Mouse (Mus musculus) granulocyte monocyte progenitor cell, adult 5-6 weeks (primary cell): Measurements from ENCODE around the gene Rnf130. TPM values are rescaled to one million over a fixed set of nuclear protein-coding genes. Genes with fewer than 3 reads are reported as not detected.

Experiments used
- ATAC-seq: replicated peaks from 2 replicates; pipeline ENCODE4 v1.8.0; 2016; ENCODE audit warnings: mild to moderate bottlenecking, moderate TSS enrichment, inconsistent platforms; ENCODE audit not compliant: poor library complexity, severe bottlenecking
- total RNA-seq, 2 experiments: library from RNA; stranded (forward) in 1 of 2; stranded (reverse) in 1 of 2; fragments of 200-712, 200-1000 nt in 1 of 2; fragments of >200 nt in 1 of 2; fragmentation: Nextera tagmentation in 1 of 2; gene quantifications; 2 replicates each; pipeline ENCODE4 v1.2.3; 2014 to 2017

The Rnf130 gene
- total RNA-seq, 2 experiments from 2014 or later = 170 to 230 TPM

DNA sequence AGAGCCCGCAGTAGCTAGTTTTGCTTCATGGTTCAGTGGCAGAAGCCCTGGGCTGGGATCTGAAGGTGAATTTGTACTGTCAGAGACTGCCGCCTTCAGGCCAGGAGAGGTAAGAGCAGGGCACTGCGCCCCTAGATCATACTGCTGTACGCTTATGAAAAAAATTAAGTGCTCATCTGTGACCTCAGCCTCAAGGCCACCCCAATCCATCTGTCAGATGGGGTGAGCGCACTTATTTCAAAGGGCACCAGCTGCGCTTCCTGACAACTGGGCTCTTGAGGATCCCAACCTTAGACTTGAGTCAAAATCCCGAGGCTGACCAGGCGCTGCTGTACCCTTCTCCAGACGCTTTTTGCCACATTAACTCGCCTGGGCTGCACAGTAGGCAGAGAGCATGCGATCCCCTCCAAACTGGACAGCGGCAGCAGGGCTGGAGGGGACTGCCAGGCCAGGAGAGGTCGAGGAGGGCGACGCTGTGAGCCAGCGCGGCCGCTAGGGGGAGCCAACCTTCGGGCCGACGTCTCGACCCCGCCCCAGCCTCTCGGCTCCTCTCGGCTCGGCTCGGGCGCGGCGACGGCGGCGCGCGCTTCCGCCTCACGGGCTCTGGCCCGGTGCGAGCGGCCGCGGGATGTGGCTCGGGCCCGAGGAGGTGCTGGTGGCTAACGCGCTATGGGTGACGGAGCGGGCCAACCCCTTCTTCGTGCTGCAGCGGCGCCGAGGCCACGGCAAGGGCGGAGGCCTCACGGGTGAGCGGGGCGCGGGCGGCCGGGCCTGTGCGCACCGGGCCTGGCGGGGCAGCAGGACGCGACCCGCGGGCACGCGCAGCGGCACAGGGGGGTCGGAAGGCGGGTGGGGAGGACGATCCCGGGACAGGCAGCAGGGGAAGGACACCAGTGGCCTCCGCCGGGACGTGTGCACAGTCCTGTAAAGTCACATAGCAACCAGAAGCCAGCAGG is 105.9 kb downstream of the Rnf130 start, which contains the start of gene Tbc1d9b:
TSS of gene Tbc1d9b (plus strand) at position 586 of the 956 bp plus-strand sequence.
- peak; percentile 71 for ATAC-seq

DNA sequence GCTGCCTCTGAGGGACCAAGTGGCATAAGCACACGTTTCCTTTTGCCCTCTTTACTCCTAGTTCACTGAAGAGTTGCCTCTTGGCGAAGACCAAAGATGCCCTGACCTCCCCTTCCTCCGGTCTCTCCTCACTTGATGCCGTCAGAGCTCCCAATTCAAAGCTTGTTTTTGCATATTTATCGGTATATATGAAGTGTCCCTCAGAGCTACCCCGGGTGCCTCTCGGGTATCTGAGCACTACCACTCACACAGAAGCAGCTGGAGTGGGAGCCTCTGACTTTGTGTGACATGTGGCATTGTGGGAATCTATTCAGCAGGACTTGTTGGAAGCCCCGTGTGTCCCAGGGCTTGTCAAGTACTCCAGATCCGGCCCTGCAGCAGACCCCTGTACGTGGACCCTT is 106.7 kb downstream of the Rnf130 start:
- ATAC-seq = no peak

DNA sequence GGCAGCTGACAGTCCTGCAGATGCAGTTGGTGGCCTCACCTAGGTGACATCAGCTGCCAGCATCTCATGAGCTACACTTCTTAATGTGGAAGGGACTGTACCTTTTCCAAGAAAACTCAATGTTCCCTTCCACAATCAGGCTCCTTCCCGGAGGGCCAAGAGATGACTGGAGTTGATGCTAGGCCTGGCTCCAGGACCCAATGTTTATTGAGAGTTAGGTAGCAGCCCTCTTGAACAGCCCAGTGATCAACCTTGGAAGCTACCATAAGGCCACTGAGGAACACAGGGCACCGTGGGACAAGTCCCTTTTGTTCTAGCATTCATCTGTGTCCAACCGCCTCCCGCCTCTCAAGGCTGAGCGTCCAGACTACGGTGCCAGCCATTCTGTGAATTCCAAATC is 107.1 kb downstream of the Rnf130 start:
- no peak for ATAC-seq

DNA sequence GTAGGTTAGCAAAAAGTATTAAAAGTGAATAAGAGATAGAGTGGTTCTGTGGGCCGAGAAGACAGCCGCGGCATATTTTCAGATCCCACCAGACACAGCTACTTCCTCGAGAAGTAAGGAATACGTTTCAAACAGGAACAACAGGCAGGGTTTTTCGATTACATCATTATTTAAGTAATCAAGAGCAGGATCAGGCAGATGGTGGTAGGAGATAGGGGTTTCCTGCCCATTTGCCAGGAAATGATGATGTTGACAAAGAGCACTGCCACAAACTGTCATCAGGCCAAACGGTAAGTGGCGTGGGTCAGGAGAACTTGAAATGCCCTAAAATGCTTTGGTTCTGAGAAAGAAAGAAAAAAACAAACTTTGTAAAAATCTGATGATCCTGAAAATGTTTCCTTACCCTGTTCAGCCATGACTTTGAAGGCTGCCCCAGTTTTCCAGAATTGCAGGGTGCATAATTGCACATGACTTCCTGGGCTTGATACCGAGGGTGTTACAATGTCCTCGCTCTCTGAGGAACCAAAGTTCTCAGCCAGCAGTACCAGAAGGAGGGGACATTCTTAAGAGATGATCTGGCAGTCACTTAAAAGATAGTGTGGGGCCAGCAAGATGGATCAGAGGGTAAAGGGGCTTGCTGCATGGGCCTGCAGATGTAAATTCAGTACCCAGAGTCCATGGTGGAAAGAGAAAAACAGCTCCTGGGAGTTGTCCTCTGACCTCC is 109.2 kb downstream of the Rnf130 start:
- peak; percentile 66 for ATAC-seq

DNA sequence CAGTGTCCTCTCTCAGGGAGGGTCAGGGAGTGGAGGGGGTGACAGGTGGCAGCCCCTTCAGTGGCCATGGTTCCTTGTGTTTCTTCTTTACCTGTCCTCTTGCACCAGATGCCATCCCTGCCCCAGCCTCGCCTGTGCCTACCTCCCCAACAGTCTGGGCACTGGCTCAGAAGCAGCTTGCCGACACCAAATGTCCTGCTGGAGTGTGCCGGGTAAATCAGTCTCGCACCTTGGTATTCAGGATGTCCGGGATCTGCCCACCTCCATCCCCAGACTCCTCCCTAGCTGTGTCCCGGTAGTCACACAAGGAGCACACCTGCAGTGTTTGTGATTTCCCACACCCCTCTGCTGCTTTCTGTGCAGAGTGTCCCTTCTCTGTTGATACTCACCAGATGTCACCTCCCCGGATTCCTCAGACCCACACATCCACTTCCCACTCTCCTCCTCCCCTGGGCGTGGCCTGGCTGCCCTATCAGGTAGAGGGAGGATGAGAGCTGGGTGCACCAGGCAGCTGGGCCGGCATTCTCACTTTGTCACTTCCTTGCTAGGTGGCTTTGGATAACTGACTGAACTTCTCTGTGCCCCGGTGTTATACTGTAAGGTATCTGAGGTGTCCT is 113.2 kb downstream of the Rnf130 start:
- ATAC-seq = no peak

DNA sequence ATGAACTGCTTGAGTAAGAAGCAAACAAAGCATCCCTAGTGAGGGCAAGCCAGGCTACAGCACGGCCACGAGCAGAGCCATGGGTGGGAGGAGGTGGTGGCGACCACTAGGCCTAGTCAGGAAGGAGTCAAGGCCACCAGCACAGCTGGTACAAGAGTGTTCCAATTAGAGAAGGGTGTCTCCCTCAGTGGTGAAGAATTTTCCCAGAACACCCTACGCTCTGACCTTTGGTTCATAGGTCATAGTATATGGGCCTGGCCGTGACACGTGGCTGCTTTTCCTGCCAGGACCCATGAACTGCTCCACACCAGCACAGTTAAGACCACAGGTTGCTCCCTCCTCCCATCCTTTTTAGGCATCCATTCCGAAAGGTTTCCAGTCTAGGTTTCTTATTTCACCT is 114.4 kb downstream of the Rnf130 start:
- ATAC-seq = no peak

DNA sequence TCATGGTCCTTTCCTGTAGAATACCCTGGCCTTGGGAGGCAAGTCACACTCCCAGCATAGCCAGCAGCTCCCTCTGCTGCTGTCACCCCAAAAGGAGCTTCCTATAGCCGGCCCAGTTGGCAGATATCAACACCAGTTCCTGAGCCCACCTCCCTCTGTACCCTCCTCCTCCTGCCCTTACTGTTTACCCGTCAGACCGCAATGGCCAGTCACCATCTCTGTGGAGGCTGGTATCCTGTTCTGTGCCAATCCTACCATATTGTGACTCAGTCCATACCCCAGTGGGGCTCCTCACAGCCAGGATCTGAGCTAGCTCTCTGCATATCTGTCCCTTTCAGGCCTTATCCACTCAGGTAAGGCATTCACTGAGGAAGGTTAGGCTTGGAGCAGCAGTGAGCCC is 120.4 kb downstream of the Rnf130 start:
- ATAC-seq = no peak

DNA sequence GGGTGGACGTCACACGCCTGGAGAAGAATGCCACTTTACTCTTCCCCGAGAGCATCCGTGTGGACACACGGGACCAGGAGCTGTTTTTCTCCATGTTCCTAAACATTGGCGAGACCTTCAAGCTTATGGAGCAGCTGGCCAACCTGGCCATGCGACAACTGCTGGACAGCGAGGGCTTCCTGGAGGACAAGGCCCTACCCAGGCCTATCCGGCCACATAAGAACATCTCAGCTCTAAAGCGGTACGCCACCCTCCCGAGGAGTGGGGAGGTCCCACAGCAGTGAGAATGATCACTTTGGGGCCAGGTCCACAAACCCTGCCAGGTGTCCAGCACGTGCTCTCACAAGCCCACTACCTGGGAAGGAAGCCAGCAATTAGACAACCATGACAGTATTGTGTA is 121.0 kb downstream of the Rnf130 start:
- ATAC-seq = no peak

DNA sequence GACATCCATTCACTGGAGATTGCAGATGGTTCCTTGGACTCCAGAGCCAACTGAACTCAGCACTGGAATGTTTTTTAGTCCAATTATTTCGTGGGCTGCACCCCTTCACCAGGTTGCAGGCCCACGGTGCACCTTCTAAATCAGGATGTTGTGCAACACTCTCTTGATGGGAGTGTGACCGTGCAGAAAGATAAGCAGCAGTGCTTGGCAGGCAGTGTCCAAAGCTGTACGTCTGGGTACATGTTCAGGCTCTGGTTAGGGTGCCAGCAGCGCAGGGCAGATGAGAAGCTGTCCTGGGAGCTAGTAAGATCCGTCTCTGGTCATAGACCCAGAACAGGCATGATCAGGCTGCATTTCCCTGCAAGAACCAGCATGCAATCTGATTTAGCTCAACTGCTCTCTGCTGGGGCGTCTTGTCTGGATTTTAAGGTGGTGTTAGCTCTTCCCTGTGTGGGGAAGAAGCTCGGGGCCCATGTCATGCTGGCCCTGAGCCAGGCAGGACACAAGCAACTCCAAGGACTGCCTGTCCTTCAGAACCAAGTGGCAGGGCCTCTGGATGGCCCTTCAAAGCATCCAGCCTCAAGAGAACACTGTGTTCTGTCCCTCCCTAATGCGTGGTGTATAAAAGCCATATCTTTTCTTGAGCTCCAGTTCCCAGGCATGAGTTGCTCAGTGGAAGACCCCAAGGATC is 122.3 kb downstream of the Rnf130 start:
- ATAC-seq = peak; percentile 49; the same call in 1 of the 2 replicates

DNA sequence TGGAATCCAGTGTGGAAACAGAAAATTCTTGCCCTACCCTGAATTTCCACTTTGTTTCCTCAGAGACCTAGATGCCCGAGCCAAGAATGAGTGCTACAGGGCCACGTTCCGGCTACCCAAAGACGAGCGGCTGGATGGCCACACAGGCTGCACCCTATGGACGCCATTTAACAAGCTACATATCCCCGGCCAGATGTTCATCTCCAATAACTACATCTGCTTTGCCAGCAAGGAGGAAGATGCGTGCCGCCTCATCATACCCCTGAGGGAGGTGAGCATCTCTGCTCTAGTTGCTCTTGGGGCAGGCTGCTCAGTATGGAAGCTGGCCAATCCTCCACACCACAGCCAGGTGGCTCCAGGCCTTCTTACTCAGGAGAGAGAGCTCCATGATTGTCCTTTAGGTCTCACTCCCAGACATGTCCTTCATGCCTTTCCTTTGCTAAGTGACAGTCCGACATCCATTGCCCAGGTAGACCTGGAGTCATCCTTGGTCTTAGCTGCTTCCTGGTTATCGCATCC is 122.9 kb downstream of the Rnf130 start:
- no peak for ATAC-seq

DNA sequence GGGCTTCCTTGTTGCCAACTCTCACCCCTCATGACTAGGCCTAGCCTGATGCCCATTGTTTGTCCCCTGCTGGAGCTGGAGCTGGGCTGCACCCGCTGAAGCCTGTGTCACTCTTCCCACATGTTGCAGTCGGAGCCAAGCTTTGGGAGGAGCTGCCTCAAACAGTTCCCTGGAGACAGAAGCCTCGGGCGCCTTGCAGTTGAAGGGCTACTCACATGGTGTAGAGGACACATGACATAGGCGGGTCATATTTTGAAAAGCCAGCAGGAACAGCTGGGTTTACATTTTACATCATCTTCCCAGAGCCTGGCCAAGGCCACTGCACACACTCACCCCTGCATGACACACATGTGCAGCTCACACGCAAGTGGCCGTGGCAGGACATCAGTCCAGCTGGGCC is 124.1 kb downstream of the Rnf130 start:
- ATAC-seq = no peak

DNA sequence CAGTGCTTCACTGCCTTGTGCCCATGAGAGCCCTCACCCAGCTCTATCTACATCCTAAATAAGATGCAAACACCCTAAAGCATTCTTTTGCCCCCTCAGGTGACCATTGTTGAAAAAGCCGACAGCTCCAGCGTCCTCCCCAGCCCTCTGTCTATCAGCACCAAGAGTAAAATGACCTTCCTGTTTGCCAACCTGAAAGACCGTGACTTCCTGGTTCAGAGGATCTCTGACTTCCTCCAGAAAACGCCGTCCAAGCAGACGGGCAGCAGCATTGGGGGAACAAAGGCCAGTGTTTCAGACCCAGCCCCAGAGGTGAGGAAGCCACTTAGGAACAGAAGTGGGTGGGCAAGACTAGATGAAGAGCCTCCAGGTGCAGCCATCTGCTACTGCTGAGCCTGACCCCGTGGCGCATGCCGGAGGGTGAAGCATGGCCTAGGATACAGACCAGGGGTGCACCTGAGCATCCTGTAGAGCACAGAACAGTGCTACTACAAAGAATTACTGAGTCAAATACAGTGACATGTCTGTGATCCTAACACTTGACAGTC is 124.5 kb downstream of the Rnf130 start:
- ATAC-seq = 0 out of 2 replicates have a peak, but pooled peaks have one; percentile 15

DNA sequence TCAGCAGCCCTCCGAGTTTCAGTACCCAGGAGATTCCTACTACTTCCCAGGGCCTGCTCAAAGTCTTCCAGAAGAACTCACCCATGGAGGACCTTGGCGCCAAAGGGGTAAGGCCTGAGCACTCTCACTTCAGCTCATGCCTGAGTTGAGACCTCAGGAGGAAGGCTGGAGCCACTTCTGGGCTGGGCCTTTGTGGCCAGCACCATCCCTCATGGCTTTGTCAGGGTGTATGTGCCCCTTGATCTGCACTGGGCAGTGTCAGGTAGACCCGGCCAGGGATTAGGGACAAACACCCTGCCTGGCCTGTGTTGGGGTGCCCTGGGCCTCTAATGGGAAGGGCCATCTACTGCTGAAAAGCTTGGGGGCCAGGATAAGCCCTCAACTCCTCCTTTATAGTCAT is 126.2 kb downstream of the Rnf130 start:
- ATAC-seq = no peak

DNA sequence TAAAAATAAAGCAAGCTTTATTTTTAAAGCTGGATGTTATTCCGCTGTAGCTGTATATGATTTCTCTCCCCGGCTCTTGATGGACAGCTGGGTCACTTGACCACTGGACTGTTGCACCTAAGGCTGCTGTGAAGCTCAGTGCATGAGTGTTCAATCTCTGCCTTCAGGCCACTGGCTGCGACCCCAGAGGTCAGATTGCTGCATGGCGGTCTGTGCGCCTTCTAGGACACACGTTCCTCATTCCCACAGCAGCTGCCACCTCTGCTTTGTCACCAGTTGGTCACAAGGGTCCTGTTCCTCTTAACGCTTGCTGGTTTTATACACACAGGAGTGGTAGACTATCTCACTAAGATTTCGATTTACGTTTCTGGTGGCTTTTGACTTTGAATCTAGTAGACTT is 129.0 kb downstream of the Rnf130 start:
- ATAC-seq = no peak

Other genes with a start within 250 kb of the Rnf130 start
- gene Gfpt2, start 231.2 kb upstream of the Rnf130 start, total RNA-seq (2014; fragmentation: Nextera tagmentation) = 0.21 and 0.58 TPM in 2 replicates
- gene Gfpt2, start 231.2 kb upstream of the Rnf130 start, total RNA-seq (2017) = 0.13 TPM in 1 of 2 replicates, not detected in the other
- gene Mapk9, start 178.6 kb upstream of the Rnf130 start, total RNA-seq (2014; fragmentation: Nextera tagmentation) = 26.6 and 41.7 TPM in 2 replicates
- 32.9 and 41.9 TPM in 2 replicates for gene Mapk9, start 178.6 kb upstream of the Rnf130 start, total RNA-seq (2017)
- gene Rasgef1c, start 123.5 kb upstream of the Rnf130 start, total RNA-seq (2014; fragmentation: Nextera tagmentation) = 0.37 TPM in 1 of 2 replicates, not detected in the other
- gene Rasgef1c, start 123.5 kb upstream of the Rnf130 start, total RNA-seq (2017) = not detected in 2 replicates
- 53.7 and 63.7 TPM in 2 replicates for gene Tbc1d9b, start 106.0 kb downstream of the Rnf130 start, total RNA-seq (2014; fragmentation: Nextera tagmentation)
- 76.4 and 97.2 TPM in 2 replicates for gene Tbc1d9b, start 106.0 kb downstream of the Rnf130 start, total RNA-seq (2017)
- 18.4 and 27.7 TPM in 2 replicates for gene Mrnip, start 149.1 kb downstream of the Rnf130 start, total RNA-seq (2014; fragmentation: Nextera tagmentation)
- gene Mrnip, start 149.1 kb downstream of the Rnf130 start, total RNA-seq (2017) = 13.9 and 22.0 TPM in 2 replicates
- 89.7 and 92.6 TPM in 2 replicates for gene Sqstm1, start 185.5 kb downstream of the Rnf130 start, total RNA-seq (2014; fragmentation: Nextera tagmentation)
- 131 and 165 TPM in 2 replicates for gene Sqstm1, start 185.5 kb downstream of the Rnf130 start, total RNA-seq (2017)
- 22.7 and 23.9 TPM in 2 replicates for gene Mgat4b, start 185.5 kb downstream of the Rnf130 start, total RNA-seq (2014; fragmentation: Nextera tagmentation)
- gene Mgat4b, start 185.5 kb downstream of the Rnf130 start, total RNA-seq (2017) = 11.5 and 14.6 TPM in 2 replicates
- gene Ltc4s, start 213.3 kb downstream of the Rnf130 start, total RNA-seq (2014; fragmentation: Nextera tagmentation) = 1.6 TPM in 1 of 2 replicates, not detected in the other
- not detected in 2 replicates for gene Ltc4s, start 213.3 kb downstream of the Rnf130 start, total RNA-seq (2017)